Mouse (Mus musculus) left cerebral cortex, postnatal 10 days (tissue): Measurements from ENCODE around the gene Wfdc2. TPM values are rescaled to one million over a fixed set of nuclear protein-coding genes. Genes with fewer than 3 reads are reported as not detected.

Source experiments
- DNase-seq, 2 experiments: peaks; one replicate each; pipeline ENCODE4 v3.0.0; 2021 to 2022; ENCODE audit warnings: low spot score in 2 of 2, mixed read lengths in 1 of 2; ENCODE audit errors: extremely low spot score in 1 of 2
- intact Hi-C: fragments of 180-260 bp; cut with DNase I; formaldehyde crosslinking; loops from one replicate; pipeline ENCODE4 v1.15.1; 2025
- total RNA-seq, 2 experiments: library from RNA; stranded (reverse); gene quantifications; 2 replicates each; pipeline ENCODE4 v1.2.3; 2021

The Wfdc2 gene
- total RNA-seq: under 1 TPM in 1 of 2 experiments, not detected in 1; 0.84 TPM

DNA sequence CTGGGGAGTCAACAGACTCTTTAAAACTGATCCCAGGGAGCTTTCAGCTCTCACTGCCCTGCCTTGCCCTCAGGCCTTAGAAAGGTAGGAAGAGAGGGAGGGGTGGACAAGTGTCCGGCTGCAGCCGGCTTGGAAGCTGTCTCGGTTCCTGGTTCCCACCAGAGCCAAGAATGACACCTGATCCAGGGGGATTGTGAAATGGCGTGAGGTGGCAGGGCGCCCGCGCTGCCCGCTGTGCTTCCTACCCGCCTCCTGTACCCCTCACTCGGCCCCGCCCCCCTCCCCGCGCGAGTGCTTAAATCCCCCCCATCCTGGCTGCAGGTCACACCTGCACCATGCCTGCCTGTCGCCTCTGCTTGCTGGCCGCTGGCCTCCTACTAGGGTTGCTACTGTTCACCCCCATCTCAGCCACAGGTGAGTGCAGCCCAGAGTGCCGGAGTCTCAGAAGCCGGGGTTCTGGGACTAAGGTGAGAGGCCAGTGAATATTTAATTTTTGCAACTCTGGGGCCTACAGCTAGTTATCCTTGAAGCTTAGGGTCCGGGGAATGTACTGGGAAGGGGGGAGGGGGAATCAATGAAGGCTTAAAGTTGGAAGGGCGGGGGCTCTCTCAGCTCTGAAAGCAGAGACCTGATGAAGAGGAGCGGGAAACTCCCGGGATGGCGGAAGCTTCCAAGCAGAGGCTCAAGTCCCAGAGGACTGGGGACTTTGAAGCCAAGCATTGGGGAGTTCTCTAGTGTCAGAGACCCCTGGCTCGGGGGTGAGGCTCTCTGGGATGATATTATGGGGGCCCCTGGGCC lies at the start of gene Wfdc2:
Wfdc2 (plus strand) TSS at position 23 of the 798 bp plus-strand sequence.
- DNase-seq: no peak
- intact Hi-C loops: loop anchor here (2.0 to 10.0 kb wide), 2 partner anchors 88 to 146 kb away; partner anchors contain the start of gene Trp53tg5

DNA sequence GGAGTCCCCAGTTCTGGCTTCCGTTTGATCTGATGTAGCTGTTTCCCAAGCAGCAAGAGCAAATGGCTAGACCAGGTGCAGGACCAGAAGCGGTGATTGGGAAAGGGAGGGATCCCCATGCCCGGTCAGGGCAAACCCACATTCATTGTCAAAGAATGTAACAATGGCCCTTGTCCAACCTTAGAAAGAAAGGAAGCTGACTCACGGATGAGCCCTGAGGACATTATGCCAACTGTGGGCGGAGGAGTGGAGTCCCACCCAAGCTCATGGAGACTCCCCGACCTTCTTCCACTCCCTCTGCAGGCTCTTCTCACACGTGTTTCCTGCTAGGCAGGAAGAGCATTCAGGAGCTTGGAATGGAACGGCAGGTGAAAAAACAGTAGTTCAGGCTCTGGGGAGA lies 48.8 kb upstream of the Wfdc2 start:
- no peak for DNase-seq
- intact Hi-C loops: no loop called here

DNA sequence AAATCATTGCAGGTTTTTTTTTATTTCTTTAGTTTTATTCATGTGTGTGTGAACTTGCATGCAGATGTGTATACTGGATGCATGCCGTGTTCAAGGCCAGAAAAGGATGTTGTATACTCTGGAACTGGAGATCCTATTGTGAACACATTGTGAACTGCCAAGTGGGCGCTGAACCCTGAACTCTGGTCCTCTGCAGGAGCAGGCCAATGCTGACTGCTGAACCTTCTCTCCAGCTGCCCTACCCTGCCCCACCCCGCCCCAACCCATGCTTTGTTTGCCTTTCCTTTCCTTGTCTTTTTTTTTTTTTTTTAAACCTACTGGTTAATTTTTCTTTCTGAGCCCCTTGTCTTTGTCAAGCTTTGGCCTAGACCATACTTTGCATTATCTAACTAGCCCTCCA lies 47.3 kb upstream of the Wfdc2 start:
- intact Hi-C loops: no loop called here
- DNase-seq: no peak

DNA sequence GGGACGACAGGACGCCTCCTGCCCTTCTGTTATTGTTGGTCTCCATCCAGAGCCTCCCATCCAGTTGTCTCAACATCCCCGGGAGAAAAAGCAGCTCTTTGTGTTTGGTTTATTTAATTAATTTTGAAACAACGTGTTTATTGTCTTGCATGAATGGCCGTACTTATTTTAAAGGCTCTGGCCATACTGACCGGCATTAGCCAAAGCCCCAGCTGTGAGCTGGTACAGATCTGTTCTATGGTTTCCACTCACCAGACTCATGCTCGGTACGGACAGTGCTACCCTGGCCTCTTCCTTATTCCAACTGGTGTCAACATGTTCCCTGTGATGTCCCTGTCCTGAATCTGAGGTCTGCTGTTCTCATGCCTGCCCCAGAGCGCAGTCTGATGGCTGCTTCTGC lies 46.3 kb upstream of the Wfdc2 start:
- intact Hi-C loops: no loop called here

DNA sequence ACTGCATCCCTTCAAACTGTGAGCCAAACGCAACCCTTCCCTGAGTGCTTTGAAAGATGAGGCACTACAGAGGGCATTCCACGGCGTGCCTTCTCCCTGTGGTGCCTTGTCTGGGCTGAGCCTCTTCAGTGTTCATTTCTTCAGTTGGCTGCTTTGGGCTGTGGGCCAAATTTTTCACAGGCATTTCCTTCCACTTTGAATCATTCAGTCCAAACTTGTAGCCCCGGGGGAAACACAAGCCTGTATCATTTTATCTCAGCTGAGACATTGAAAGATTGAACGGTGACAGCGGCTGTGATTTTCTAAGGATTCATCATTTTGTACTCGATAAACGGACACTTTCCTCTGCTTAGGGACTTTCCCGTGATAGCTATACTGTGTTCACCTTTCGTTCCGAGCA lies 45.6 kb upstream of the Wfdc2 start:
- no peak for DNase-seq
- intact Hi-C loops: no loop called here

More for the DNA sequence above, 46.3 kb upstream of the Wfdc2 start:
- DNase-seq: no peak

DNA sequence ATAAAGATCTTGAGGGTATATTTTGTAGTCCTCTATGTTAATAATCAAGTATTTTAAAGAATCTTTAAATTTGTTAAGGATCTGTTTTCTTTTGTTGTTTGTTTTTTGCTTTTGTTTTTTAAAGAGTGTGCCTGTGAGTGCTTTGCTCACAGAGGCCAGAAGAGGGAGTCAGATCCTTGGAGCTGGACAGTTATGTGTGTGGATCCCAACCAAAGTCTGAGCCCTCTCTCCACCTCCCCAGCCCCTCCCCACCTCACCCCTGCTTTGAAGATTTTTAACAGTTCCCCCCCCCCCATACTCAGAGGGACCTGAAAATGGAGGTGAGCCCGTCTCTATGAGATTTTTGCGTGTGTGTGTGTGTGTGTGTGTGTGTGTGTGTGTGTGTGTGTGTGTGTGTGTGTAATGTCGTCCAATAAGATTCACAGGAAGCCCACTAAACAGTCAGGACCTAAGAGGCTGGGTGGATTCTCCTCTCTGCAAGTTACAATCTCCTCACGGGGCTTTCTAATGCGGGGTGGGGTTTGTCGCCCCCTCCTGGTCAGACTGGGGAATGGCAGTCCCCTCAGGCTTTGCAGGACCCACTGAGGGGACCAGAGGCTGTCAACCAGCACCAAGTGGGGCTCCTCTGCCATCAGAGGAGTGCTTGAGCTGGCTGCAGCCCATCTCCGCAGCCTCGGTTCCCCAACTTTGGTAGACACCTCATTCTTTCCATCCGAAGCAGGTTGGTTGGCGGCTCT lies 44.6 kb upstream of the Wfdc2 start:
- intact Hi-C loops: no loop called here
- no peak for DNase-seq

DNA sequence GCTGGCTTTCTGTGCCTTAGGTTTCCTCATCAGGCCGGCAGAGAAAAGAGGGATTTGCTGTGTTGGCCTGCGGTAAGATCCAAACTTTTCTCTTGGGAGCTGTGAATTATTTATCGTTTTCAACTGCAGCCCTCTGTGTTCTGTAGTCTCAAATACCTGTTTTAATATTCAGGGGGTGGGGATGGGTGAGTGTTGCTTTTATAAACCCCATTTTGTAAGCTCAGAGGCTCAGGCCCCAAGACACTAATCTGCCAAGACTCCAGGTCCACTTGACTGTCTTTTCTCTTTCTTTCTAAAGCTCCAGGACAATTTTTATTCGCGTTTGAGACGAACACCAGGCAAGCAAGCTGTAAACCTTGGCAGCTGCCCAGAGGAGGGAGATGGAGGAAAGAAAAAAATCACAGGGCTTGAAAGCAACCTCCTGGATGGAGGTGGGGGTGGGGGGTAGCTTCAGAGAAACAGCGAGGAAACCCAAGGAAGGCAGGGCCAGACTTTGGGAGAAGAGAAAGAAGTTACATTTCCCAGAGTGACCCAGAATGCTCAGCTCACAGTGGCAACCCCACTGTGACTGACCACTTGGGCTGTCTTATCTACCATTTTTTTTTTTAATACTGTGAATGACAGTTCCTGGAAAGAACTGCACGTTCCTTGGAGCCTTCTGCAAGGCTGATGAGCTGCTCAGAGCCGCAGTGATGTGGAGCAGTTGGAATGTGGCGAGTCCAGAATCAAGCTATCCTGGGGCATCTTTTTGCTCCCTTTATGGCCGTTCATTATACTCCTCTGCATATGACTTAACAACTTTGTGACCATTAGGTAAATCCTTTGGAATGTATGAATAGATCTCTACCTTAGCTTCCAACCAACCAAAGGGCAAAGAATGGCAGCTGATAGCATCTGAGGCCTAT lies 43.7 kb upstream of the Wfdc2 start:
- intact Hi-C loops: no loop called here
- no peak for DNase-seq

DNA sequence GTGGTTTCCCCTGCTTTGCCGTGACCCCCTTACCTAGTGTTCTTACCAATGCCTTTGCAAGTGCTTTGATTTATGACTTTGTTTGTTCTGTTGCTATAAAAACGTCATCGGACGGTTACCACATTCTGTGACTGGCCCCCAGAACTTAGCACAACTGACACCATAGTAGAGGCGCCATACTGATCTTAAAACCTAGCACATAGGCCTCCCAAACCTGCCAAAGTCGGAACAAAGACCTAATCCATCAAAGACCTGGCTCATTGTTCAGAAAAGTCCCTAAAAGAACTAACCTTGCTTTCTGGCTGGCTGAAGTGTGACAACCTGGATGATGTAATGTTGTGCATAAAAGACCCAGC lies 43.1 kb upstream of the Wfdc2 start:
- intact Hi-C loops: no loop called here
- no peak for DNase-seq

DNA sequence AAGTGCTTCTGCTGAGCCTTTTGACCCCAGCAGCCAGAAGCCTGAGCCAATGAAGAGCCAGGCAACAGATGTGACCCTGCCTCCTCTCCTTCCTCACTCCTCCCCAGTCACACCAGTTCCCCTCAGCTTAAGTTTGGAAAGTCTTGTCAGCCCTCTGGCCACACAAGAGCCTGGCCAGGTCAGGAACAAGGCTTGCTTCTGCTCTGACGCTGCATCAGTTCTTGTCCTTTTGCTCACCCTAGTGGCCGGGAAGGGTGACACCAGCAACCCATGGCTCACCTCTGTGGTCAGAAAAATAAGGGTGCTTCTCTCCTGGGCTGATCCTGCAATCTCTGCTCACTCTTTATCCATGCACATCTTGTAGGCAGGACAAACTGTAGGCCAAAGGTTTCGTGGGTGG lies 41.4 kb upstream of the Wfdc2 start:
- intact Hi-C loops: no loop called here

DNA sequence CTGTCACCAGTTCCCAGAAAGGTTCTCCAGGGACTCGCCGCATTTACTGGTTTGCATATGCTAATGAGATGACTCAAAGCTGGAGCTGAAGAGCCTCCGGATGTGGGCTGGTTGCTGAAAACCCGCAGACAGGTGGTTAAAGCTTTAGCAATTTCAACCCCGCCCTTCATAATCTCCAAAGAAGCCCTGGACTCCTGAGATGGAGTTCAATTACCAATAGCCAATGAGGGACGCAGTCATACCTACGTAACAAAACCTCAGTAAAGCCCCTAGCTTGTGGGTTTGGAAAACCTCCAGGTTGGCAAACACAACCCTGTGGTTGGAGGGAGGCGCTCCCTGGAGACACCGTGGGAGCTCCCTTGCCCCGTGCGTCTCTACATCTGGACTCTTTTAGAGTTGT lies 40.4 kb upstream of the Wfdc2 start:
- intact Hi-C loops: no loop called here
- DNase-seq: no peak

More for the DNA sequence above, 41.4 kb upstream of the Wfdc2 start:
- DNase-seq: no peak

DNA sequence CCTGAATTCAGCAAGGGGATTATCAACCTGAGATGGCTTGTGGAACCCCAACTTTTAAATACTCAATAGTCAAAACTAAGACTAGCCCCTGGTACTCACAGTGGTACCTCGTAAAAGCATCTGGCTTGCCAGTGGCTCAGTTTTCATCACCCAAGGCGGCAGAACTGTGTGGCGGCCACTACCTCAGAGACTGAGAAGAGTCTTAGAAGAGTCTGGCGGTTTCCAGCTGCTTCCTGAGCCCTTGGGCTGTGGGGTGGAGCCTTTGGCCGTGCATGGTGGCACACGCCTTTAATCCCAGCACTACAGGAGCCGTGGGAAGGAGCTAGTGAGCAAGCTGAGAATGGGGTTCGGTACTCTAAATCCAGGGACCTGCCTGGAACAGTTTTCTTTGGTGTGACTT lies 39.9 kb upstream of the Wfdc2 start:
- intact Hi-C loops: no loop called here
- DNase-seq: no peak

DNA sequence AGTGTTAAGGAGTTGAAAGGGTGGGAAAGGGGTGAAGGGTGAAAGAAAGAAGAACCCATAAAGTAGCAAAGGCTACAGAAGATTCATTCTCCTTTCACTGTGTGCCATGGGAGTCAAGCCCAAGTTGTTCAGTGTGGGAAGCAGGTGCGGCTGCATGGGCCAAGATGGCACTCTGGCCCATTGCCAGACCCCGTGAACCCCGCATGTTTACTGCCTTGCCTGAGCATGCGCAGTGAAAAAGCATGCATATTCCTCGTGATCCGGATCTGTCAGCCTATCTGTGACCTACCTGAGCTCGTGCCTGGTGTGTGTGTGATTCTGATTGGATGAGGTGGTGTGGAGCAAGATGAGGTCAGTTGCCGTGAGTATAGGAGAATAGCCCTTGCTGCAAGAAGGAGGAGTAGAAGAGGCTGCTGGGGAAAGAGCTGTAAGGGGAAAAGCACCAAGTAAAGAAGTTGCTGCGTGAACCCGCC lies 38.9 kb upstream of the Wfdc2 start:
- intact Hi-C loops: no loop called here
- no peak for DNase-seq

DNA sequence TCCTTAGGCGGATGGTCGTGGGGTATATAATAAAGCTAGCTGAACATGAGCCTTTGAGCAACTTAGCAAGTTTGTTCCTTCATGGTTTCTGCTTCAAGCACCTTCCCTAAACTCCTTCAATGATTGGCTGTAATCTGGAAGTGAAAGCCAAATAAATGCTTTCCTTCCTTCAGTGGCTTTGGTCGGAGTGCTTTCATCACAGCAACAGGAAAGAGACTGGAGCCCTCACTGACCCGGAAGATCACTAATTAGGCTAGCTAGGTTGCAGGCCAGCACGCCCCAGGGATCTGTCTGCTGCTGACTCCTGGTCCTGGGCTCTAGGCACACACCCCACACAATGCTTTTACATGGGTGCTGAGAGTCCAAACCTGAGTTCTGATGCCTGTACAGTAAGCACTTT lies 33.7 kb upstream of the Wfdc2 start:
- DNase-seq: no peak
- intact Hi-C loops: no loop called here

DNA sequence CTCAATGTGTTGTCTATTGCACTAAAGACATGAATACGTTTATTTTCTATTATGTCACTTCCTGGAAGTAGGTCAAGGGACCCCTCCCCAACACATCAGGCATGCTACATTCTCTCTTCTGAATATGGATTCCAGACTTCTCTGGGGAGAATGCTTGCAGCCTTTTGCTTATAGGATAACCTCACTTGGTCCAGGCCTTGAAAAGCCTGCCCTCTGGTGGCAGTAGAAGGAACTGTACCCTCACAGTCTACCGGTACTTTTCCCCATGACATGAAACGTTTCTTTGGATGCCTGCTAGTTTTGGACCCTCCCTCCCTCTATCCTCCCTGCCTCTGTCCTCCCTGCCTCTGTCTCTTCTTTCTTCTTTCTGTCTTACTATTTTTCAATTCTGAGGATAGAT lies 31.0 kb upstream of the Wfdc2 start:
- intact Hi-C loops: loop anchor here (5.0 kb wide), 1 partner anchor 114 kb away; no protein-coding TSS in a partner anchor
- DNase-seq: peak; percentile 68 to 70

DNA sequence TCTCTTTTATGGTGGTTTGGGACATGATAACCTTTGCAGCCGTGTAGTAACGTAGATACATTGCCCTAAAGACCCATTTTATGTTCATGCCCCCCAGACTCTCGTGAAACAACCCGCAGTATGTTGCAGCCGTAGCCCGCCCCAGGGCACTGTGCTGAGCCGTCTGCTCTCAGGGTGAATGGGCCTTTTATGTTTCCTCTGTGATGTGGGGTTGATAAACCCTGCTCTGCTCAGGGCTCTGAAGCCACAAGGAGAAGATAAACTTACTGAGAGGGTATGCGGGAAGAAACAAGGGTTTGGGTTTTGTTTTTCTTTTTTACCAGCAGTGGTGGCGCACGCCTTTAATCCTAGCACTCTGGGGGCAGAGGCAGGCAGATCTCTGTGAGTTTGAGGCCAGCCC lies 27.9 kb upstream of the Wfdc2 start:
- DNase-seq: no peak
- intact Hi-C loops: loop anchor here (5.0 kb wide), 1 partner anchor 117 kb away; no protein-coding TSS in a partner anchor

DNA sequence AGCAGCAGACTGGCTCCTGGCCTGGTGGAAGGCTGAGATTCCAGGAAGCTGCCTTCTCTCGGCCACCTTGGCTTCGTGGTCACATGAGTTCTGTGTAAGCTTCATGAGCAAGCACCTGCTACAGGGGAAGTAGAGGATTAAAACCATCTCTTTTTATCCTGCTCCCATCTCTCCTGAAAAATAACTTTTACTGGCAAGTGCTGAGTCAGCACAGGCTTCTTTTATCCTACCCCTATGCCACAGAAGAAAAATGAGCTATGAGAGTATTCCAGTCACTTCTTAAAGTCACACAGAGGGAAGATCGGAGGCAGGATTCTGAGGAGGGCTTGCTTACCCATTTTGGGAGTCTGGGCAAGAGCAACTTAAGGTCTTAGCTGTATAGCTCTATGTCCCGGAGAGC lies 25.2 kb upstream of the Wfdc2 start:
- DNase-seq: no peak
- intact Hi-C loops: no loop called here

DNA sequence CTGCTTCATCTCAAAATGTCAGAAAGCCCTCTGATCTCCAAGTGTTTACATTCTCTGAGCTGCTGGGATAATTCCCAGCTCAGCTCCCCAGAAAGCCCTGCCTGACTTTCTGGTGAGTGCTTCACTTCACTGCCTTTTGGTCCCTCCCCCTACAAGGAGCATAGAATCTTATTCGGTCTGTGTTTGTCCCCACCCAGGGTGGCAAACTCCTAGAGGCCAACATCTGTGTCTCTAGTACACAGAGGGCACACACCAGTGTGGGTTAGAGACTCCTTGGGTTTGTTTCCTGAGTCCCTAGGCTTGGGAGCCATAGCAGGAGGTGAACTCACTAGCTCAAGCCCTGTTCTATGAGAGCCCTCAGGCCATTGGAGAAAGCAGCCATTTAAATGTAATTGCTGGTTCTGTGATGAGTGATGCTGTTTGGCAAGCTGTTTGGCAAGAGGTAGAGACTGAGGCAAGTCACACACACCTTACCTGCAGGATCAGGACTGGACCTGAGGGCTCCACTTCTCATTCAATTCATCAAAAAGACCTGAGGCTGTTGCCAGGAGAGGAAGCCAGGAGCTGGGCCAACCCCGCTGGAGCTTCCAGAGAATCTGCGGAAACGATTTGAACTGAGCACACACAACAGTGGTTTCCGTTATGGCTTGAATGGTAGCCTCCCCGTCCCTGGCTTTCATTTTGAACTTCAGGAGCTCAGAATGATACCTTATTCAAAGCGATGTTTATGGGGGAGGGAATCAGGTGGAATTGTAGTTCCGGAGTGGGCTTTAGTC lies 21.4 kb upstream of the Wfdc2 start:
- intact Hi-C loops: no loop called here
- DNase-seq: no peak

DNA sequence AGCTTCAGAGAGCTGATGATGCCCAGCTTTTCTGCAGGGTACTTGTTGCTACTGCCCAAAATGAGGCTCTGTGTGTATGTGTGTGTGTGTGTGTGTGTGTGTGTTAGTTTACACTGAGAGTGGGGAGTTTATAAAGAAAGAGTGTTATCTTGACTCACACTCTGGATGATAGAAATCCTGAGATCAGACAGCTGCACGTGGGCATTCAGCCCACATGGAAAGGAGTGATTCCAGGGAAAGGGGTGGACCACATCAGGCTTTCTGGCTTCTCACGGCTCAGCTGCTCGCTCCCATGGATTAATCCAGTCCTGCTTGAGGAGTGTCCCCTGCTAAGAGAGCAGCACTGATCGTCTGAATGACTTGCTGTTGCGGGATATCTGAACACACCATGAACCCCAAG lies 20.1 kb upstream of the Wfdc2 start:
- intact Hi-C loops: no loop called here
- peak in 1 of 2 experiments; percentile 40 for DNase-seq
